Mouse (Mus musculus): Measurements from ENCODE around the gene Auts2.

GRCm38 (mm10) chr5:132126626-132127025 is 416.5 kb downstream of the Auts2 start:
- TF ChIP-seq EP300 (IDR thresholded peaks at IDR 0.05; ENCODE audit: insufficient read depth, low read depth, low read length) (no peak), CTCF (IDR thresholded peaks at IDR 0.05) (no peak)

All from heart, adult 2 months (tissue).